14 mouse cellular contexts compared by ENCODE assay signal in the genomic region with DNA sequence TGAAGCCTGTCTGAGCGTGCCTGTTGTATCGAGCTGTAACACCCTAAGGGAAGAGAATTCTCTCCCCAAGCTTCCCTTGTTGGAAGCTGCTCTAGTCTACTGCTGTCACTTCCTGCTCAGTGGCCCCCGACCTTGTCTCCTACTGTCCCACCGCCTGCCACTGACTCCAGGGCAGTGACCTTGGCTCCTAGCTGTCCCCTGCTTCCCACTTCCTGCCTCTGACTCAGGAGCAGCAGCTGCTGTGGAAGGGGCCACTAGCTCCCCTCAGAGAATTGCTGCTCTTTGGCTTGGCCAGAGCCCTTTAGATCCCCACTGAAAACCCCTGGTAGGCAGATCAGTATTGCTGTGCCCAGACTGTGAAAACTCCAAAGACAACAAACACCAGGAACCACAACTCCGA. TPM values are rescaled to one million over a fixed set of nuclear protein-coding genes. Genes with fewer than 3 reads are reported as not detected.
DNase-seq lines count a peak whose midpoint lies in the region; ATAC-seq and TF ChIP-seq lines count a peak whose summit lies in the region.
"Had no signal": no experiment of that assay in that cellular context is flagged by ENCODE, and none has a peak within 500 bp of the region (broad histone marks: within the 10 kb centered on the region; RNA-seq: fewer than 3 reads in every experiment).

No protein-coding gene starts in this region.

- DNase-seq in heart, postnatal 4 days, result no peak
- no peak for DNase-seq in thymus, adult 2 months
- no peak for DNase-seq in thymus, postnatal 0 days (ENCODE audit: low spot score)
- DNase-seq in kidney, postnatal 0 days (ENCODE audit: low spot score), result peak; percentile 27
- DNase-seq in thymus, postnatal 4 days, result peak; percentile 56
- no peak for DNase-seq in cerebellum, postnatal 25 days
- DNase-seq: cerebellum, adult 9-10 months; gastrocnemius, postnatal 10 days had no signal

- H3K4me3 ChIP-seq in heart, embryonic 13.5 days, result no peak overlapping the region
- H3K4me3 ChIP-seq in thymus, adult 2 months (ENCODE audit: control insufficient read depth, insufficient read depth, low read length), result no peak overlapping the region
- H3K4me3 ChIP-seq in kidney, postnatal 0 days (replicated peaks; ENCODE audit: low read depth, low read length), result no peak overlapping the region
- H3K4me3 ChIP-seq: embryonic facial prominence, embryonic 12.5 days; forebrain, embryonic 12.5 days; midbrain, embryonic 15.5 days; neural tube, embryonic 12.5 days had no signal

- no peak for TF ChIP-seq CTCF in thymus, adult 2 months (IDR thresholded peaks at IDR 0.05; ENCODE audit: borderline replicate concordance, control insufficient read depth, extremely low read depth, insufficient read depth, low read length, poor library complexity)
- TF ChIP-seq CTCF in kidney, postnatal 0 days (IDR thresholded peaks at IDR 0.05; ENCODE audit: low read depth), result no peak

- ATAC-seq in heart, embryonic 13.5 days (ENCODE audit: extremely low read depth, insufficient number of reproducible peaks, low FRiP score, low TSS enrichment), result no peak
- no peak for ATAC-seq in kidney, postnatal 0 days (replicated peaks; ENCODE audit: low FRiP score, low read depth)
- ATAC-seq: midbrain, embryonic 15.5 days had no signal

- H3K27ac ChIP-seq in heart, embryonic 13.5 days (replicated peaks), result 0 out of 2 replicates have a peak overlapping the region, but pooled peaks have one; percentile 12
- peak overlapping the region; percentile 76; the same call in 1 of the 2 replicates for H3K27ac ChIP-seq in thymus, adult 2 months (ENCODE audit: control insufficient read depth, insufficient read depth, low read length)
- no peak overlapping the region; the same call in 1 of the 2 replicates for H3K27ac ChIP-seq in kidney, postnatal 0 days
- H3K27ac ChIP-seq: embryonic facial prominence, embryonic 12.5 days; forebrain, embryonic 12.5 days; hindbrain, embryonic 14.5 days; midbrain, embryonic 15.5 days; neural tube, embryonic 12.5 days had no signal

- no peaks in the 10 kb centered on the region for H3K27me3 ChIP-seq in heart, embryonic 13.5 days (replicated peaks)
- H3K27me3 ChIP-seq in thymus, adult 2 months (ENCODE audit: control insufficient read depth, insufficient read depth, low read length), result no peaks in the 10 kb centered on the region
- no peaks in the 10 kb centered on the region for H3K27me3 ChIP-seq in kidney, postnatal 0 days (ENCODE audit: insufficient read depth, low read length)
- H3K27me3 ChIP-seq: embryonic facial prominence, embryonic 12.5 days; midbrain, embryonic 15.5 days; neural tube, embryonic 12.5 days had no signal

- H3K36me3 ChIP-seq in heart, embryonic 13.5 days, result 0 out of 2 replicates have a peak, but pooled peaks cover 7% of the 10 kb centered on the region
- no peaks in the 10 kb centered on the region for H3K36me3 ChIP-seq in thymus, adult 2 months (ENCODE audit: control insufficient read depth, insufficient read depth, low read length)
- no peaks in the 10 kb centered on the region for H3K36me3 ChIP-seq in kidney, postnatal 0 days (ENCODE audit: insufficient read depth, low read length)
- H3K36me3 ChIP-seq: embryonic facial prominence, embryonic 12.5 days; forebrain, embryonic 12.5 days; midbrain, embryonic 15.5 days; neural tube, embryonic 12.5 days had no signal

- WGBS in heart, embryonic 13.5 days, result 29% methylated on average over 5 of the region's 5 CpGs
- WGBS in thymus, adult 2 months, result 19% methylated on average over 5 of the region's 5 CpGs
- 22% methylated on average over 5 of the region's 5 CpGs for WGBS in kidney, postnatal 0 days

- no peak for TF ChIP-seq POLR2A in thymus, adult 2 months (IDR thresholded peaks at IDR 0.05; ENCODE audit: control insufficient read depth, extremely low read depth, insufficient read depth, low read length, poor library complexity)

- H3K4me2 ChIP-seq in heart, embryonic 13.5 days, result no peak overlapping the region
- no peak overlapping the region for H3K4me2 ChIP-seq in kidney, postnatal 0 days (ENCODE audit: low read length)
- H3K4me2 ChIP-seq: embryonic facial prominence, embryonic 12.5 days; forebrain, embryonic 12.5 days; hindbrain, embryonic 14.5 days; midbrain, embryonic 15.5 days; neural tube, embryonic 12.5 days had no signal

- no peaks in the 10 kb centered on the region for H3K9me3 ChIP-seq in heart, embryonic 13.5 days
- no peaks in the 10 kb centered on the region for H3K9me3 ChIP-seq in kidney, postnatal 0 days (replicated peaks; ENCODE audit: low read length)
- H3K9me3 ChIP-seq: embryonic facial prominence, embryonic 12.5 days; forebrain, embryonic 12.5 days; midbrain, embryonic 15.5 days; neural tube, embryonic 12.5 days had no signal

- peaks cover 22% of the 10 kb centered on the region for H3K4me1 ChIP-seq in heart, embryonic 13.5 days
- peaks cover 34% of the 10 kb centered on the region for H3K4me1 ChIP-seq in thymus, adult 2 months (replicated peaks; ENCODE audit: control insufficient read depth, insufficient read depth, low read length)
- peaks cover 3% of the 10 kb centered on the region; the same call in 1 of the 2 replicates for H3K4me1 ChIP-seq in kidney, postnatal 0 days (replicated peaks; ENCODE audit: insufficient read depth, low read length)
- H3K4me1 ChIP-seq: embryonic facial prominence, embryonic 12.5 days; neural tube, embryonic 12.5 days had no signal

- no peak overlapping the region; the same call in 1 of the 2 replicates for H3K9ac ChIP-seq in heart, embryonic 13.5 days
- no peak overlapping the region for H3K9ac ChIP-seq in kidney, postnatal 0 days (ENCODE audit: low read depth, low read length)
- H3K9ac ChIP-seq: embryonic facial prominence, embryonic 12.5 days; forebrain, embryonic 12.5 days; hindbrain, embryonic 14.5 days; midbrain, embryonic 15.5 days; neural tube, embryonic 12.5 days had no signal

RNA-seq across cellular contexts. Expression of gene Slfn9, which starts 17.7 kb away (rescaled TPM):
- 12.9 and 14.5 TPM in 2 replicates for polyA plus RNA-seq in heart, embryonic 13.5 days (2015; fragmentation: Nextera tagmentation; extraction: Ambion mirVana)
- 10 to 100 TPM; 14.2 to 14.7 TPM for total RNA-seq in heart, postnatal 4 days (2021)
- 3.3 and 4.1 TPM in 2 replicates for polyA plus RNA-seq in thymus, adult 2 months (2012; rRNA removed)
- polyA plus RNA-seq in thymus, postnatal 0 days (2015; fragmentation: Nextera tagmentation; extraction: Ambion mirVana), result 5.8 and 7.7 TPM in 2 replicates
- 9.4 and 11.5 TPM in 2 replicates for polyA plus RNA-seq in kidney, postnatal 0 days (2015; fragmentation: Nextera tagmentation; extraction: Ambion mirVana)

RNA-seq across cellular contexts. Expression of gene Slfn5, which starts 22.8 kb away (rescaled TPM):
- polyA plus RNA-seq in heart, embryonic 13.5 days (2015; fragmentation: Nextera tagmentation; extraction: Ambion mirVana), result 3.5 and 4.4 TPM in 2 replicates
- total RNA-seq in heart, postnatal 4 days (2021), result 10 to 100 TPM; 33.8 to 38.0 TPM
- 7.0 and 8.4 TPM in 2 replicates for polyA plus RNA-seq in thymus, adult 2 months (2012; rRNA removed)
- polyA plus RNA-seq in thymus, postnatal 0 days (2015; fragmentation: Nextera tagmentation; extraction: Ambion mirVana), result 8.9 and 10.6 TPM in 2 replicates
- polyA plus RNA-seq in kidney, postnatal 0 days (2015; fragmentation: Nextera tagmentation; extraction: Ambion mirVana), result 19.5 and 21.1 TPM in 2 replicates

RNA-seq across cellular contexts. Expression of gene Slfn8, which starts 46.7 kb away (rescaled TPM):
- 0.31 and 0.32 TPM in 2 replicates for polyA plus RNA-seq in heart, embryonic 13.5 days (2015; fragmentation: Nextera tagmentation; extraction: Ambion mirVana)
- total RNA-seq in heart, postnatal 4 days (2021), result under 1 TPM; 0.43 TPM
- 4.0 and 4.2 TPM in 2 replicates for polyA plus RNA-seq in thymus, adult 2 months (2012; rRNA removed)
- polyA plus RNA-seq in thymus, postnatal 0 days (2015; fragmentation: Nextera tagmentation; extraction: Ambion mirVana), result 5.9 and 7.1 TPM in 2 replicates
- 0.33 and 0.36 TPM in 2 replicates for polyA plus RNA-seq in kidney, postnatal 0 days (2015; fragmentation: Nextera tagmentation; extraction: Ambion mirVana)
- polyA plus RNA-seq: neural tube, embryonic 12.5 days had no signal

Comparison
In these comparisons a context has a peak if more than half of its experiments do, and no peak if none do; other contexts are left out.
1. DNase-seq: peak in kidney, postnatal 0 days (single experiment) and thymus, postnatal 4 days (single experiment); none in heart, postnatal 4 days (single experiment), thymus, adult 2 months (single experiment), thymus, postnatal 0 days (single experiment) and cerebellum, postnatal 25 days (0 of 2).